Mouse (Mus musculus): ENCODE results near the gene Atr. TPM values are rescaled to one million over a fixed set of nuclear protein-coding genes. Genes with fewer than 3 reads are reported as not detected.

The Atr gene
- polyA plus RNA-seq, 1 experiment, result 2.3 TPM

DNA sequence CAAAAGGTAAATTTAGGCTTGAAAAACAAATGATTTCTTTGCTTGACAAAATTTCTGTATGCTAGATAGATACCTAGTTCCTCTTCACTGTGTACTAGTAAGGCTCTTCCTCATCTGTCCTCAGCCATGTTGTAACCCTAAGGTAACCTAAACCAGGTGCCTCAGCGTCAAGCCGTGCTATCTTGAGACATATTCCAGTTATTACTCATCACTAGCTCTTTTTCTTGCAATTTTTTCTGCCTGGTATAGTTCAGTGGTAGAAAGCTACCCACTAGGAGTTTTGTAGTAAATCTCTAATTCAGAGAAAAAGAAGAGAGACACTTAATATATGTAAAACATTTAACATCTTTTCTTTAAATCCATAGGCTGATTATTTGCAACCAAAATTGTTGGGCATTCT, 25.4 kb downstream of the Atr start:
- H3K36me3 ChIP-seq (ENCODE audit: control insufficient read depth, insufficient read depth, low read length), result peaks cover 11% of the 10 kb centered on the region
- DNase-seq (ENCODE audit: low read depth in 1 of 2, low spot score in 2 of 2), result no peak
- no peak overlapping the region for H3K4me3 ChIP-seq (ENCODE audit: extremely low read depth, insufficient read depth, insufficient read length)
- H3K4me1 ChIP-seq (ENCODE audit: control insufficient read depth, insufficient read depth, insufficient read length), result no peaks in the 10 kb centered on the region
- H3K27ac ChIP-seq (ENCODE audit: insufficient read depth, low read length), result no peak overlapping the region
- 89% methylated on average over 2 of the region's 2 CpGs for WGBS
- H3K27me3 ChIP-seq (ENCODE audit: control insufficient read depth, insufficient read depth, low read length), result no peaks in the 10 kb centered on the region
- TF ChIP-seq POLR2A (IDR thresholded peaks at IDR 0.05; ENCODE audit: low read depth, low read length), result no peak
- TF ChIP-seq CTCF (IDR thresholded peaks at IDR 0.05; ENCODE audit: extremely low read depth, insufficient read depth, insufficient read length, insufficient replicate concordance), result no peak

GRCm38 (mm10) chr9:95897392-95897791, 40.0 kb downstream of the Atr start:
- H3K27me3 ChIP-seq (ENCODE audit: control insufficient read depth, insufficient read depth, low read length), result no peaks in the 10 kb centered on the region
- no peaks in the 10 kb centered on the region for H3K4me1 ChIP-seq (ENCODE audit: control insufficient read depth, insufficient read depth, insufficient read length)
- H3K36me3 ChIP-seq (ENCODE audit: control insufficient read depth, insufficient read depth, low read length), result peaks cover 8% of the 10 kb centered on the region
- no peak overlapping the region for H3K27ac ChIP-seq (ENCODE audit: insufficient read depth, low read length)
- DNase-seq (ENCODE audit: low read depth in 1 of 2, low spot score in 2 of 2), result no peak
- H3K4me3 ChIP-seq (ENCODE audit: extremely low read depth, insufficient read depth, insufficient read length), result no peak overlapping the region
- 87% methylated on average over 5 of the region's 5 CpGs for WGBS
- TF ChIP-seq CTCF (IDR thresholded peaks at IDR 0.05; ENCODE audit: extremely low read depth, insufficient read depth, insufficient read length, insufficient replicate concordance) (no peak), POLR2A (IDR thresholded peaks at IDR 0.05; ENCODE audit: low read depth, low read length) (no peak)

GRCm38 (mm10) chr9:95932855-95933254, 75.5 kb downstream of the Atr start:
- Histone ChIP-seq H3K4me1 (ENCODE audit: control insufficient read depth, insufficient read depth, insufficient read length) (no peaks in the 10 kb centered on the region), H3K27ac (ENCODE audit: insufficient read depth, low read length) (no peak overlapping the region), H3K27me3 (ENCODE audit: control insufficient read depth, insufficient read depth, low read length) (no peaks in the 10 kb centered on the region), H3K4me3 (ENCODE audit: extremely low read depth, insufficient read depth, insufficient read length) (no peak overlapping the region), H3K36me3 (ENCODE audit: control insufficient read depth, insufficient read depth, low read length) (peaks cover 4% of the 10 kb centered on the region; the same call in 1 of the 2 replicates)
- DNase-seq (ENCODE audit: low read depth in 1 of 2, low spot score in 2 of 2), result no peak
- no peak for TF ChIP-seq POLR2A (IDR thresholded peaks at IDR 0.05; ENCODE audit: low read depth, low read length)
- TF ChIP-seq CTCF (IDR thresholded peaks at IDR 0.05; ENCODE audit: extremely low read depth, insufficient read depth, insufficient read length, insufficient replicate concordance), result no peak

DNA sequence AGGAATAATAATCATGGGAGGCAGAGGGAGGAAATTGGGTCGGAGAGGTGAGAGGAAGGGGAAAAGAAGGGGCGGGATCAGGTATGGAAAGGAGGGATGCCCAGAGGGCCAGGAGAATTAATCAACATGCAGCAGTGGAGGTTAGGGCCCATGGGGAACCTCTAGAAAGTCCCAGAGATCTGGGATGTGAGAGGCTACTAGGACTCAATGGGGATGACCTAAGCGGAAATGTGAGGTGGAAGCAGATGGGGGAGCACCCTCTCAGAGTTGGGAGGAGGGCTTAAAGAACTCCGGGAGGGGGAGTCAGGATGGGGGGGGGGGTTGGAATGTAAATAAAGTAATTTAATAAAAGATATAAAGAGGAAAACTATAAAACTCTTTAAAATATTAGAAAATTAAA, 96.3 kb downstream of the Atr start:
- no peak for DNase-seq (ENCODE audit: low read depth in 1 of 2, low spot score in 2 of 2)
- H3K27me3 ChIP-seq (ENCODE audit: control insufficient read depth, insufficient read depth, low read length), result no peaks in the 10 kb centered on the region
- H3K36me3 ChIP-seq (ENCODE audit: control insufficient read depth, insufficient read depth, low read length), result no peaks in the 10 kb centered on the region; the same call in 1 of the 2 replicates
- H3K4me1 ChIP-seq (ENCODE audit: control insufficient read depth, insufficient read depth, insufficient read length), result peaks cover 2% of the 10 kb centered on the region
- H3K27ac ChIP-seq (ENCODE audit: insufficient read depth, low read length), result no peak overlapping the region
- WGBS, result 83% methylated on average over 4 of the region's 4 CpGs
- TF ChIP-seq POLR2A (IDR thresholded peaks at IDR 0.05; ENCODE audit: low read depth, low read length), result no peak
- no peak for TF ChIP-seq CTCF (IDR thresholded peaks at IDR 0.05; ENCODE audit: extremely low read depth, insufficient read depth, insufficient read length, insufficient replicate concordance)
- H3K4me3 ChIP-seq (ENCODE audit: extremely low read depth, insufficient read depth, insufficient read length), result no peak overlapping the region

DNA sequence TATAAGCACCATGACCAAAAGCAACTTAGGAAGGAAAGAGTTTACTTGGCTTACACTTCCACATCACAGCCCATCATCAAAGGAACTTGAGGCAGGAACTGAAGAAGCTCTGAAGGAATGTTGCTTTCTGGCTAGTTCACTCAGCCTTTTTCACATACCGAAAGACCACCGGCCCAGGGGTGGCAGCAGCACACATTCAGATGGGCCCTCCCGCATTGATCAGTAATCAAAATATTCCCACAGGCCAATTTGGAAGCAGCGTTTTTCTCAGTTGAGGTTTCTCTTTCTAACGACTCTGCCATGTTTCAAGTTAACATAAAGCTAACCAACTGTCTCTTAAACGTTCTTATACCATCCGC, 96.8 kb downstream of the Atr start:
- no peaks in the 10 kb centered on the region for H3K27me3 ChIP-seq (ENCODE audit: control insufficient read depth, insufficient read depth, low read length)
- peaks cover 2% of the 10 kb centered on the region for H3K4me1 ChIP-seq (ENCODE audit: control insufficient read depth, insufficient read depth, insufficient read length)
- H3K4me3 ChIP-seq (ENCODE audit: extremely low read depth, insufficient read depth, insufficient read length), result peak overlapping the region; percentile 85
- peak overlapping the region; percentile 7 for H3K27ac ChIP-seq (ENCODE audit: insufficient read depth, low read length)
- under 1% methylated on average over 7 of the region's 7 CpGs for WGBS
- no peaks in the 10 kb centered on the region; the same call in 1 of the 2 replicates for H3K36me3 ChIP-seq (ENCODE audit: control insufficient read depth, insufficient read depth, low read length)
- TF ChIP-seq POLR2A (IDR thresholded peaks at IDR 0.05; ENCODE audit: low read depth, low read length) (no peak), CTCF (IDR thresholded peaks at IDR 0.05; ENCODE audit: extremely low read depth, insufficient read depth, insufficient read length, insufficient replicate concordance) (no peak)
- DNase-seq (ENCODE audit: low read depth in 1 of 2, low spot score in 2 of 2), result peak; percentile 8

- TF ChIP-seq POLR2A (IDR thresholded peaks at IDR 0.05; ENCODE audit: low read depth, low read length) (no peak; the same call in 1 of the 2 replicates), CTCF (IDR thresholded peaks at IDR 0.05; ENCODE audit: extremely low read depth, insufficient read depth, insufficient read length, insufficient replicate concordance) (no peak)
- Histone ChIP-seq H3K4me1 (ENCODE audit: control insufficient read depth, insufficient read depth, insufficient read length) (peaks cover 2% of the 10 kb centered on the region), H3K36me3 (ENCODE audit: control insufficient read depth, insufficient read depth, low read length) (no peaks in the 10 kb centered on the region; the same call in 1 of the 2 replicates), H3K4me3 (ENCODE audit: extremely low read depth, insufficient read depth, insufficient read length) (peak within 1 kb of the TSS; percentile 85), H3K27ac (ENCODE audit: insufficient read depth, low read length) (peak within 1 kb of the TSS; percentile 68), H3K27me3 (ENCODE audit: control insufficient read depth, insufficient read depth, low read length) (no peaks in the 10 kb centered on the region)
- peak; percentile 89 to 92 for DNase-seq (ENCODE audit: low read depth in 1 of 2, low spot score in 2 of 2)
- WGBS, result under 1% methylated on average over 57 of the region's 57 CpGs
Observed at GRCm38 (mm10) chr9:95954585-95955461, 97.4 kb downstream of the Atr start, which contains the start of gene Xrn1. Gene Xrn1 (plus strand): TSS chr9:95954760.

GRCm38 (mm10) chr9:95957611-95958010, 100.2 kb downstream of the Atr start:
- 89% methylated on average over 2 of the region's 2 CpGs for WGBS
- Histone ChIP-seq H3K36me3 (ENCODE audit: control insufficient read depth, insufficient read depth, low read length) (no peaks in the 10 kb centered on the region; the same call in 1 of the 2 replicates), H3K4me3 (ENCODE audit: extremely low read depth, insufficient read depth, insufficient read length) (no peak overlapping the region), H3K27me3 (ENCODE audit: control insufficient read depth, insufficient read depth, low read length) (no peaks in the 10 kb centered on the region), H3K27ac (ENCODE audit: insufficient read depth, low read length) (no peak overlapping the region), H3K4me1 (ENCODE audit: control insufficient read depth, insufficient read depth, insufficient read length) (peaks cover 2% of the 10 kb centered on the region)
- no peak for TF ChIP-seq CTCF (IDR thresholded peaks at IDR 0.05; ENCODE audit: extremely low read depth, insufficient read depth, insufficient read length, insufficient replicate concordance)
- no peak for TF ChIP-seq POLR2A (IDR thresholded peaks at IDR 0.05; ENCODE audit: low read depth, low read length)
- DNase-seq (ENCODE audit: low read depth in 1 of 2, low spot score in 2 of 2), result no peak

Data from spleen, adult 2 months (tissue).